Mouse (Mus musculus): ENCODE measurements around the gene Irf5. TPM values are rescaled to one million over a fixed set of nuclear protein-coding genes. Genes with fewer than 3 reads are reported as not detected.

Irf5 gene
- polyA plus RNA-seq, 1 experiment from 2014 or later, result 3.7 TPM

- no peak for TF ChIP-seq CTCF (IDR thresholded peaks at IDR 0.05; ENCODE audit: low read depth)
- H3K4me3 ChIP-seq (ENCODE audit: low read depth, low read length), result no peak overlapping the region
- no peak for ATAC-seq (ENCODE audit: insufficient read depth)
- WGBS, result 71% methylated on average over 4 of the region's 4 CpGs
- no peaks in the 10 kb centered on the region for H3K9me3 ChIP-seq (ENCODE audit: low read depth, low read length)
- H3K36me3 ChIP-seq (ENCODE audit: insufficient read depth), result peaks cover 25% of the 10 kb centered on the region
- no peak overlapping the region for H3K4me2 ChIP-seq
- no peaks in the 10 kb centered on the region for H3K27me3 ChIP-seq (ENCODE audit: insufficient read depth, low read length)
- peak; percentile 51 for DNase-seq
- no peak overlapping the region for H3K27ac ChIP-seq (ENCODE audit: low read depth)
- H3K9ac ChIP-seq, result no peak overlapping the region
- no peaks in the 10 kb centered on the region for H3K4me1 ChIP-seq (ENCODE audit: insufficient read depth)
Measured at GRCm38 (mm10) chr6:29536651-29537193, 10.3 kb downstream of the Irf5 start.

DNA sequence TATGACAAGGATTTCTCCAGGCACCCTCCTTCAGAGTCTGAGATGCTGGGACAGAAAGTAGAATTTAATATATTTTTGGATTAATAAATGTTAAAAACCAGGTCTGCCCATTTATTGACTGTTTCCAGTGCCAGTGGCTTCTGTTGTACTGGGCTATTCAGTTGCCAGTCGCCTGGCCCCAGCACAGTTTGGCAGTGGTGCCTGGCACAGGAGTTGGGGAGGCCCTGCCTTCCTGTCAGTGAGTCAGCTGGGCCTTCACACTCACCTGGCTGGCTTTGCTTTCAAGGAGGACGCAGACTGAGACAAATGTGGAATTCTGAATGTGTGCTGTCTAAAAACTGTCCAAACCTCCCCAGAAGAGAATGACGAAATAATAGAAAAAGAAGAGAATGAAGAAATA, 10.8 kb downstream of the Irf5 start:
- Histone ChIP-seq H3K27me3 (ENCODE audit: insufficient read depth, low read length) (no peaks in the 10 kb centered on the region), H3K27ac (ENCODE audit: low read depth) (no peak overlapping the region), H3K36me3 (ENCODE audit: insufficient read depth) (peaks cover 29% of the 10 kb centered on the region), H3K9me3 (ENCODE audit: low read depth, low read length) (no peaks in the 10 kb centered on the region), H3K9ac (no peak overlapping the region), H3K4me1 (ENCODE audit: insufficient read depth) (no peaks in the 10 kb centered on the region), H3K4me3 (ENCODE audit: low read depth, low read length) (no peak overlapping the region), H3K4me2 (no peak overlapping the region)
- ATAC-seq (ENCODE audit: insufficient read depth) (no peak), DNase-seq (no peak)
- 81% methylated on average over 3 of the region's 3 CpGs for WGBS
- TF ChIP-seq CTCF (IDR thresholded peaks at IDR 0.05; ENCODE audit: low read depth), result no peak

GRCm38 (mm10) chr6:29539502-29539901, 13.1 kb downstream of the Irf5 start:
- 76% methylated on average over 8 of the region's 8 CpGs for WGBS
- DNase-seq (no peak), ATAC-seq (ENCODE audit: insufficient read depth) (no peak)

DNA sequence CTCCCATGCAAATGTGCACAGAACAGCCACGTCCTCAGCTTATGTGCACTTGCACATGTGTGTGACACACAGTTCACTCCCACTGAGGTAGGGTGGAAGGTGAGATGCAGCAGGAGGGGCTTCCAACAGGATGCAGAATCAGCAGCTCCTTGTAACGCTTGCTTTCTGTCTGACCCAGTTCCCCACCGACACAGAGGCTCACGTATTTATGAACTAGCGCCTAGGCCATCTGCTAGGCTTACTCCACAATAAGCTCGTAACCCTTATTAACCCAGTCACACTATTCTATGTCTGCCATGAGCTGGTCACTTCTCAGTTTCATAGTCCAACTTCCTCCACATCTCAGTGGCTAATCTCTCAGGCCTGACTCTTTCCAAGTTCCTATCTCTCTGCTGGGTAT, 13.8 kb downstream of the Irf5 start:
- H3K9ac ChIP-seq, result no peak overlapping the region
- DNase-seq (no peak), ATAC-seq (ENCODE audit: insufficient read depth) (no peak)
- H3K36me3 ChIP-seq (ENCODE audit: insufficient read depth), result peaks cover 53% of the 10 kb centered on the region
- no peak overlapping the region for H3K27ac ChIP-seq (ENCODE audit: low read depth)
- 84% methylated on average over 6 of the region's 6 CpGs for WGBS
- H3K4me1 ChIP-seq (ENCODE audit: insufficient read depth), result no peaks in the 10 kb centered on the region
- H3K27me3 ChIP-seq (ENCODE audit: insufficient read depth, low read length), result no peaks in the 10 kb centered on the region
- H3K4me3 ChIP-seq (ENCODE audit: low read depth, low read length), result no peak overlapping the region
- H3K4me2 ChIP-seq, result no peak overlapping the region
- no peaks in the 10 kb centered on the region for H3K9me3 ChIP-seq (ENCODE audit: low read depth, low read length)
- TF ChIP-seq CTCF (IDR thresholded peaks at IDR 0.05; ENCODE audit: low read depth), result no peak

More at GRCm38 (mm10) chr6:29539502-29539901, 13.1 kb downstream of the Irf5 start:
- Histone ChIP-seq H3K9me3 (ENCODE audit: low read depth, low read length) (no peaks in the 10 kb centered on the region), H3K4me1 (ENCODE audit: insufficient read depth) (no peaks in the 10 kb centered on the region), H3K4me3 (ENCODE audit: low read depth, low read length) (no peak overlapping the region), H3K27me3 (ENCODE audit: insufficient read depth, low read length) (no peaks in the 10 kb centered on the region), H3K36me3 (ENCODE audit: insufficient read depth) (peaks cover 47% of the 10 kb centered on the region), H3K9ac (no peak overlapping the region), H3K4me2 (no peak overlapping the region), H3K27ac (ENCODE audit: low read depth) (no peak overlapping the region)
- TF ChIP-seq CTCF (IDR thresholded peaks at IDR 0.05; ENCODE audit: low read depth), result no peak

DNA sequence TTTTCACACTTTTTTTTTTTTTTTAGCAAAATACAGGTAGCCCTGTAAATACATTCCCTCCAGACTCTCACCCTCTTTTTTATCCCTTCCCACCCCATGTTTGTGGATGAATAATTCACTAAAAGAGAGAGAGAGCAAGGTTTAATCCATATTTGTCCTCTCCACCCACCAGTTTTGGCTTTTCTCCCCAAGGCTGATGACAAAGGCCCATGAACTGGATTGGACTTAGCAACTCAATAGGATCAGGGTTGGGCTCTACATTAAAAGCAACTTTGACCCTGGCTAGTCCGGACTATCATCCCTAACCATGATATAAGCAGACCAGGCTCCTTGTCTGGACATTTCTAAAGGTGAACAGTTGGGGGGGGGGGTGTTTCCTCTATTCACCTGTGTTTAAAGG, 14.5 kb downstream of the Irf5 start:
- ATAC-seq (ENCODE audit: insufficient read depth) (no peak), DNase-seq (no peak)
- Histone ChIP-seq H3K4me3 (ENCODE audit: low read depth, low read length) (no peak overlapping the region), H3K27me3 (ENCODE audit: insufficient read depth, low read length) (no peaks in the 10 kb centered on the region), H3K36me3 (ENCODE audit: insufficient read depth) (peaks cover 60% of the 10 kb centered on the region), H3K4me1 (ENCODE audit: insufficient read depth) (no peaks in the 10 kb centered on the region), H3K4me2 (no peak overlapping the region), H3K9me3 (ENCODE audit: low read depth, low read length) (no peaks in the 10 kb centered on the region), H3K27ac (ENCODE audit: low read depth) (no peak overlapping the region), H3K9ac (no peak overlapping the region)
- 85% methylated on average over 1 of the region's 1 CpGs for WGBS
- no peak for TF ChIP-seq CTCF (IDR thresholded peaks at IDR 0.05; ENCODE audit: low read depth)

DNA sequence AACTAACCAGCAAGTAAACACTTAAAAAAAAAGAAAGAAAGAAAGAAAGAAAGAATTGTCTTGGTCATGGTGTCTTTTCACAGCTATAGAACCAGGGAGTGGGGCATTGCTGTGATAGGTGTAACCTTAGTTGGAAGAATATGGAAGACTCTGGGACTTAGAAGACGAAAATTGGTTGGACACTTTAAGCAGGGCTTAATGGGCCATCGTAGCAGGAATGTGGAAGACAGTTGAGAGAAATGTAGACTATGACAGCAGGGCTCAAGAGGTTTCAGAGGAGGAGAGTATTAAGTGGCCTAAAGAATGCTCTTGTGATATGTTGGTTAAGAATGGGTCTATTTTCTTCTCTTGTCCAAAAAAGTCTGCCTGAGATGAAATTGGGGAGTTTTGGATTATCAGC, 19.2 kb downstream of the Irf5 start:
- DNase-seq (no peak), ATAC-seq (ENCODE audit: insufficient read depth) (no peak)
- H3K9me3 ChIP-seq (ENCODE audit: low read depth, low read length), result no peaks in the 10 kb centered on the region
- no peak overlapping the region for H3K27ac ChIP-seq (ENCODE audit: low read depth)
- H3K4me1 ChIP-seq (ENCODE audit: insufficient read depth), result no peaks in the 10 kb centered on the region
- WGBS, result 89% methylated on average over 2 of the region's 2 CpGs
- no peak overlapping the region for H3K9ac ChIP-seq
- H3K4me2 ChIP-seq, result no peak overlapping the region
- TF ChIP-seq CTCF (IDR thresholded peaks at IDR 0.05; ENCODE audit: low read depth), result no peak
- H3K4me3 ChIP-seq (ENCODE audit: low read depth, low read length), result no peak overlapping the region
- no peaks in the 10 kb centered on the region for H3K27me3 ChIP-seq (ENCODE audit: insufficient read depth, low read length)
- H3K36me3 ChIP-seq (ENCODE audit: insufficient read depth), result peaks cover 68% of the 10 kb centered on the region

DNA sequence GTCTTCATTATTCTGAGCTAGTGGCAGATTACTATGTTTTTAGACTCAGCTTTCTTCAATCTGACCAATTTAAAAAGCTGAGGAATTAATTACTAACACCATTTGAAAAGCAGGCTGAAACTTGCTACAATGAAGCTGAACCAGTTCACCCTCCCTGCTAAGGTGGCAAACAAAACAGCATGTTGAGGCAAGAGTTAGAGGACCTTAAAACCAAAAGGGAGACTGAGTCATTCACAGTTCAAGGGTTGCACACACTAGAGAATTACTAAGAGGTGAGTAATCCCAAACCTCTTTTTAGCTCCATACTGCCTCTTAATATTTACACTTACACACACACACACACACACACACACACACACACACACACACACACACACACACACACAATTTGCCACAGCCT, 21.2 kb downstream of the Irf5 start:
- no peak overlapping the region for H3K27ac ChIP-seq (ENCODE audit: low read depth)
- no peaks in the 10 kb centered on the region for H3K4me1 ChIP-seq (ENCODE audit: insufficient read depth)
- no peak for TF ChIP-seq CTCF (IDR thresholded peaks at IDR 0.05; ENCODE audit: low read depth)
- no peak overlapping the region for H3K4me2 ChIP-seq
- H3K9me3 ChIP-seq (ENCODE audit: low read depth, low read length), result no peaks in the 10 kb centered on the region
- DNase-seq (no peak), ATAC-seq (ENCODE audit: insufficient read depth) (no peak)
- no peak overlapping the region for H3K4me3 ChIP-seq (ENCODE audit: low read depth, low read length)
- peaks cover 73% of the 10 kb centered on the region for H3K36me3 ChIP-seq (ENCODE audit: insufficient read depth)
- no peak overlapping the region for H3K9ac ChIP-seq
- H3K27me3 ChIP-seq (ENCODE audit: insufficient read depth, low read length), result no peaks in the 10 kb centered on the region

DNA sequence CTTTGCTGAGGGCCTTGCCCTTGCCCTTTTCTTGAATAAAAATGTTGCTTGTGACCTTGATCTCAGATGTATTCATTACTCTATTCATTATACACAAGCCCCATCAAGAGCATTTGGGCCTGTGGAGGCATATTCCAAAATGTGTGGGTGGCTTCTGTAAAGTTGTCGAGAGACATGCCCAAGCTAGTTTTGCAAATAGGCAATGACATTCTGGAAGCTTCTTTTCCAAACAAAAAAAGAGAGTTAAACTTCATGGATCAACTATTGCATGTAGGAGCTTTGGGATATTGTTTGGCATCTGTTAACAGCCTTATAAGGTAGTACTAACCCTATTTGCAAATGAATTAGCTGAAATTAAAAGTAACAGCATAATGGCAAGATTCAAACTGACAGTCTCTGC, 21.7 kb downstream of the Irf5 start:
- DNase-seq (no peak), ATAC-seq (ENCODE audit: insufficient read depth) (no peak)
- WGBS, result 93% methylated on average over 1 of the region's 1 CpGs
- no peak overlapping the region for H3K4me2 ChIP-seq
- no peaks in the 10 kb centered on the region for H3K9me3 ChIP-seq (ENCODE audit: low read depth, low read length)
- no peak overlapping the region for H3K9ac ChIP-seq
- no peak overlapping the region for H3K27ac ChIP-seq (ENCODE audit: low read depth)
- H3K4me1 ChIP-seq (ENCODE audit: insufficient read depth), result no peaks in the 10 kb centered on the region
- TF ChIP-seq CTCF (IDR thresholded peaks at IDR 0.05; ENCODE audit: low read depth), result no peak
- H3K27me3 ChIP-seq (ENCODE audit: insufficient read depth, low read length), result no peaks in the 10 kb centered on the region
- peaks cover 73% of the 10 kb centered on the region for H3K36me3 ChIP-seq (ENCODE audit: insufficient read depth)
- no peak overlapping the region for H3K4me3 ChIP-seq (ENCODE audit: low read depth, low read length)
